Mouse (Mus musculus) T-helper 2 cell (primary cell): ENCODE results near the gene Tmprss9.

ENCODE experiments used
- in situ Hi-C: fragments of 300-600 bp; cut with MboI, MseI; formaldehyde crosslinking; loops from one replicate; pipeline ENCODE4 v1.15.1; 2025; ENCODE audit warnings: high pct_unique_total_duplicates

The Tmprss9 gene

GRCm38 (mm10) chr10:80842334-80842733, 29.3 kb upstream of the Tmprss9 start:
- in situ Hi-C loops, result no loop called here

DNA sequence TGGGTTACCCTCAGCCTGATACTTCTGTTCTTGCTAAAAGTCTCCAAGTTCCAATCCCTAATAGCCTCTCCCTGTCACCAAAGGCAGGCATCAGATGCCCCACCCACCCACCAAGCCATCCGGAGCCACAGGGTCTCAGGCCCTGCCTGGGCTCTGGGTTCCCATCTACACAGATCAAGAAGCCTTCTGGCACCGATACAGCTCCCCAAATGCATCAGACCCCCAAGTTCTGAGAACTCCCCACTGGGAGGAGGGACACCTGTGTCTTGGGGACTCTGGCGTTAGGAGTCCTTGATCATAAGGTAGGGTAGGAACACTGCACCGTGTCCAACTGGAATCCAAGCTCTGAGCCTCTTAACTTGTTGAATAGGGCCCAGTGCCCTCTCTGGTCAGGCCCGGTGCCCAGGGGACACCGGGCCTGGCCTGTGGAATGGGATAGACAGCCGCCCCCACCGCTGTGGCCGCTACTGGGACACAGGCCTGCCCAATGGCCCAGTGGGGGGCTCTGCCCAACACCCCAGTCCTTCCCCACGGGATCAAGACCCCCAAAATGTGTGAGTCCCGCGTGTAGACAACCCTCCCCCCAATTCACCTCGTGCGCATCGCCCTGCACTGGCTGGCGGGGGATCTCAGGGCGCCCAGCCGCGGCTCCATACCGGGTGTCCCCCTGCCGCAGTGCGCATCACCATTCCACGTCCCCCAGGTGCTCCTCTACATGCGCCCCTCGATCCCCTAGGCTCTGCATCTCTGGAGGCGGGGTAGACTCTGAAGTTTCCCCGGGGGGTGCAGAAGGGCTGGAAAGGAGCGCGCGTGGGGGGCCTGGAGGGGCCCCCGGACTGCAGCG, 28.3 kb upstream of the Tmprss9 start:
- in situ Hi-C loops, result no loop called here

GRCm38 (mm10) chr10:80843931-80844547, 27.6 kb upstream of the Tmprss9 start, which contains the start of gene Lingo3:
Gene Lingo3, minus strand, starts transcription at chr10:80844039.
- in situ Hi-C loops, result no loop called here

DNA sequence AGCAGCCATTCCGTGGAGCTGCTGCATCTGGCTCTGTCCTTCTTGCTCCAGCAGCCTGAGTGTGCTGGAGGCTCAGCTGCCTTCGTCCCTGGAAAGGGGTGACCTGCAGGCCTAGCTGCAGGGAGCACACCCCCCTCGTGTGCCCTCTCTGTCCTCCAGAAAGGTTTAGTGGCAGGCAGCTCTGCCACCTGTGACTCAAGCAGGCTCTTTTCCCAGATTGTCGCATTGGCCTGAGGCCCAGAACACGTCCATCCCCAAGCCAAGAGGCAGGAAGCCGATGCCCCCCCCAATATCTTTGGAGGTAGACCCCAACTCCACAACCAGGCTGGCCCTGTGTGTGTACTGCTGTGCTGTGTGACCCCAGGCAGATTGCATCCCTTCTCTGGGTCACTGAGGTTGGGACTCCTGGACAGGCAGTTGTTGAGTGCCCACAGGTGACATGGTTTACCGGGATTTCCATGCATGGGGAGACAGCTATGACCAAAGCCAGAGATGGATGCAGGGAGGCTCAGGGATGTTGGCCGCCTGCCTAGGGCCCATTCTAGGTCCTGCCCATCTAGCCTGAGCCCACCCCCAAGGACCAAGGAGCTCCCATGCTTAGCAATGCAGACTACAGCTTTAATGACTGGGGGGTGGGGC, 26.5 kb upstream of the Tmprss9 start:
- in situ Hi-C loops, result no loop called here

- in situ Hi-C loops, result no loop called here
These were observed 25.9 kb upstream of the Tmprss9 start for GRCm38 (mm10) chr10:80845732-80846131.

DNA sequence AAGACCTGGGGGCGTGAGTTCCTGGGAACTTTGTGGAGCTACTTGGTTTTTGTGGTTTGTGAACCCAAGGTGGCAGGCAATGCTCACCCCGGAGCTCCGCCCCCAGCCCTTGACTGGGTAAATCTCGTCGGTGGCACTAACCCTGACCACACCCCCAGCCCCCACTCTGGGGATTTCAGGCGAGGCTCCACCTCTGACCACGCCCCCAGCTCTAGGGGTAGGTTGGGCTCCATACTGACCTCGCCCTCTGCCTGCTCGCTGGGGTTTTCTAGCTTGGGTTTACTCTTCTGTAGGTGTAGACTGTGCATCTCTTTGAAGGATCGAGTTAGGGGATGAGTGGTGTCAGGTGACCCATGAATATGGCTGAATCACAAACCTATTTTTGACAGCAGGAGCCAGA, 23.1 kb upstream of the Tmprss9 start:
- in situ Hi-C loops, result no loop called here

DNA sequence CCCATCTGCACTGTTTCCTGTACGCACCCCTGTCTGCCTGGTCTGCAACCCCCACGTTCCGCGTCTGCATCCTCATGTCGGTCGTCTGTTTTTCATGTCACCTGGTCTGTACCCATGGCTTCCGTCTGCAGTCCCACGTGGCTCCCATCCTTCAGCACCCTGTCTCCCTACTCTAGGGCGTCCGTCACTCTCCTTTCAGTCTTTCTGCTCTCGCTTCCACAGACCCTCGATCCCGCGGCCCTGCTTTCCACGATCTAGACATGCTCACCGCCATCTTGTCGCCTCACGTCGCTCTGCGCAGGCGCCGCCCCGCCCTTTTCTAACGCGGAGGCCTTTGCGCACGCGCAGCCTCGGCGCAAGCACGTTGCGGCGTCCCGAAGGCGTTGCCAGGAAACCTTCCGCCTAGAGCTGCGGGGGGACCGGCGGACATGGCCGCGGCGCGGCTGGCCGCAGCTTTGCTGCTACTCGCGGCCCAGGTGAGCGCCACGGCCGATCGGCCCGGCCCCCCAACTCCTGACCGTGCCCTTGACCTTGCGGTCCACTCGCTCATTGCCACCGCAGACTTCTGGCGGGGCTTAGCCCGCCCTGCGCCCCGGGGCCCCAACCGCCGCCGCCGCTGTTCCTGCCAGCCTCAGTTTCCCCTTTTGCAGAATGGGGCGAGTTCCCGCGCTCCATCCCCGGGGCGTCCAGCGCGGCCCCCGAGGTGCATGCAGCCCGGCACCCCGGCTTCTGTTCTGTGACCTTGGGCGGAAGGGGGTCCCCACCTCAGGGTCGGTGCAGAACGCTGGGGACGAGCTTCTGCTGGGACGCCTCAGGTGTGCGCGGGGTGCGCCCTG, 16.5 kb upstream of the Tmprss9 start, which contains the start of the genes Lsm7 and Sppl2b:
TSS of gene Lsm7 (minus strand) at position 297 of the 836 bp plus-strand sequence.
TSS of gene Sppl2b (plus strand) at position 363 of the 836 bp plus-strand sequence.
- in situ Hi-C loops, result loop anchor here (5.0 kb wide), 1 partner anchor 42 kb away; no protein-coding TSS in a partner anchor

DNA sequence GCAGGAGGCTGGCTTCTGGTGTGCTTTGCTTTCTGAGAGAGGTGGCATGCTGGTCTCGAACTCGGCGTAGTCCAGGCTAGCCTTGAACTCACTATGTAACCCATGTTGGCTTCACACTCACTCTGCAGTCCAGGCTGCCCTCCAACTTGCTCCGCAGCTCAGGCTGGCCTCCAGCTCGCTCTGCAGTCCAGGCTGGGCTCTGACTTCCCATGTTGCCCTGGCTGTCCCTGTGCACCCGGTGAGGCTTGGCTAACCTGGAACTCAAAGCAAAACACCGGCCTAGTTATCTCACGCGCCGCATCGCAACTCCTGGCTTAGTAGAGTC, 15.9 kb upstream of the Tmprss9 start:
- in situ Hi-C loops, result no loop called here

DNA sequence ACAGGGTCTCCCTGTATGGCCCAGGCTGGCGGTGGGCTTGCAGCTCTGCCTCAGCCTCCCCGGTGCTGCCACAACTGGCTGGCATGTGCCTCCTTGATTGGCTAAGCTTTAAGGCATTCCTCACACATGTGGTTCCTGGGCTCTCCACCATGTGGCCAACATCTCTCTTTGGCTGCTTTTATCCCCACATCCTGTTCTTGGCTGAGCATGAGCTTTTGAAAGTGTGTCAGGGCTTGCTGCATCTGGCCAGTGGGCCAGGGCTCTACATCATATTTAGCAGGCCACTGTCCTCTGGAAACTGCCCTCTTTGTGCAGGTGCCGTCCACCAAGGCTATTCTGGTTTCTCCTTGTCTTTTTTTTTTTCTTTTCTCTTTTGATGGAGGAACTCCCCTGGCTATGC, 15.4 kb upstream of the Tmprss9 start:
- in situ Hi-C loops, result no loop called here

GRCm38 (mm10) chr10:80856908-80857307, 14.7 kb upstream of the Tmprss9 start:
- in situ Hi-C loops, result no loop called here

- in situ Hi-C loops, result no loop called here
These were observed 14.3 kb upstream of the Tmprss9 start for GRCm38 (mm10) chr10:80857386-80857785.

DNA sequence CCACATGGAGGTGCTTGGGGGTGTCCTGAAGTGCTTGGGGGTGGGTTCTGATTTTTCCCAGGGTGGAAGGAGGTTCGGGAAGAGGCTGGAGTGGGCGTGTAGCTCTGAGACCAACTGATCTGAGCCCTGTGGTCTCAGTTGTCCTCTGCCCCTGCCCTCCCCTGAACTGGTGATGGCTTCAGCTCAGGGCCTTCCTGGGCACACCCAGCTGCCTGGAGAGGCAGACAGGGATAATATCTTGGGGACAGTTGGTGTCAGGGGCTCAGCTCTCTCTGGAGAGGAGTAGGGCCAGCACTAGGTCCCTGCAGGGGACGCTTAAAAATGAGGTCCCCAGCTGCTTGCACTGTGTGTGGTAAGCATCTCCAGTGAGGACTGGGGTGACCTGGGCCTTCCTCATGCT, 13.8 kb upstream of the Tmprss9 start:
- in situ Hi-C loops, result no loop called here

GRCm38 (mm10) chr10:80858350-80858935, 13.2 kb upstream of the Tmprss9 start:
- in situ Hi-C loops, result no loop called here

- in situ Hi-C loops, result no loop called here
These were observed 9.3 kb upstream of the Tmprss9 start for GRCm38 (mm10) chr10:80862305-80862704.

DNA sequence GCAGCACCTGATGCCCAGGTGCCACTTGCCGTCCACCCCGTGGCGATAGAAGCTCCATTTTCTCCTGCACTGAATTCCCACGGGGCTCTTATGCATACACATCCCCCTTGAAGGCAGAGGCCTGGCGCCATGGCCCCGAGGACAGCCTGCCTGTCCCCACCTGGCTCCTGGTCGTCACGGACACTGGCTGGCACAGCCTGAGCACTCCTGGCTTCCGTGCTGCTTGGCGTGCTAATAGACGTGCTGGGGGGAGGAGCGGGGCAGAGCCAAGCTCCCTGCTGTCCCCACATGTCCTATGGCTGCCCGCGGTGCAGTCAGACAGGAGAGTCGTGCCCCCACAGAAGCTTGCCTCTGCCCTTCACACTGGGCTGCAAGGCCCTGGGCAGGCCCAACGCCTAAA, 7.2 kb upstream of the Tmprss9 start:
- in situ Hi-C loops, result no loop called here

- in situ Hi-C loops, result no loop called here
These were observed 655 bp upstream of the Tmprss9 start for GRCm38 (mm10) chr10:80870993-80871392.

GRCm38 (mm10) chr10:80874035-80874434, 2.4 kb downstream of the Tmprss9 start:
- in situ Hi-C loops, result no loop called here

GRCm38 (mm10) chr10:80876028-80876427, 4.4 kb downstream of the Tmprss9 start:
- in situ Hi-C loops, result loop anchor here (5.0 kb wide), 3 partner anchors 54 to 129 kb away; no protein-coding TSS in a partner anchor

DNA sequence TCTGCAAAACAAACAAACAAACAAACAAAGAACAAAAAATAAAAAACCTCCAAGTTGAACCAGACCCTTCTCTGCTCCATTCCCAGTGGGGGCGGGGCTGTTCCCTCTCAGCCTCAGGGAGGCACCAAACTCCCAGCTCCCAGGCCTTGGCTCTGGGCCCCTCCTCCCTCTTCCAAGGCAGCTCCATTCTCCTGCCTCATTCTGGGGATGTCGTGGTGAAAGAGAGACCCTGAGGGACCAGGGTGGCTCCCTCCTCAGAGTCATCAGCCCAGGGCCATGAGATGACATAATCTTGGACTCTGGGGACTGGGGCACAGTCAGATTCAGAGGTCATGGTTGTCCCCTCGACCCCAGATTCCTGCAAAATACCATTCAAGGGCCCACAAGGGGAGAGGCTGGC, 4.9 kb downstream of the Tmprss9 start:
- in situ Hi-C loops, result loop anchor here (5.0 kb wide), 3 partner anchors 54 to 129 kb away; no protein-coding TSS in a partner anchor

GRCm38 (mm10) chr10:80880131-80880641, 8.5 kb downstream of the Tmprss9 start:
- in situ Hi-C loops, result no loop called here

DNA sequence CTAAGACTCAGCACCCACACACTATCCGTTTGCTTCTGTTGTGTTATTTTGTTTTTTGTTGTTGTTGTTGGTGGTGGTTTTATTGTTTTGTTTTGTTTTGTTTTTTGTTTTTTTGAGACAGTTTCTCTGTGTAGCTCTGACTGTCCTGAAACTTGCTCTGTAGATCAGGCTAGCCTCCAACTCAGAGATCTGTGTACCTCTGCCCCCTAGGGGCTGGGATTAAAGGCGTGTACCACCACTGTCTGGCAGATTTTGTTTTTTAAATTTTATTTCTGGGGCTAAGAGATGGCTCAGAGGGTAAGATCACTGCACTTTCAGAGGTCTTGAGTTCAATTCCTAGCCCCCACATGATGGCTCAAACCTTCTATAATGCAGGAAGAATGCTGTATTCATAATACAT, 9.3 kb downstream of the Tmprss9 start:
- in situ Hi-C loops, result no loop called here
